Mouse (Mus musculus): ENCODE measurements around the gene Zw10. TPM values are rescaled to one million over a fixed set of nuclear protein-coding genes. Genes with fewer than 3 reads are reported as not detected.

The Zw10 gene
- total RNA-seq (2018; cell fraction: chromatin; rRNA removed): 10 to 100 TPM; 10.3 to 43.6 (median 32.8) TPM
- total RNA-seq (2018; cell fraction: cytosol; rRNA removed): 10 to 100 TPM in 10 of 26 experiments, 1 to 10 TPM in 16; 5.8 to 12.3 (median 9.5) TPM
- total RNA-seq (2018; cell fraction: nucleus; rRNA removed): 10 to 100 TPM; 10.5 to 48.3 (median 23.7) TPM
- 7.8 to 13.5 TPM (median 10.9 TPM) in 3 replicates for polyA plus RNA-seq (2018)

DNA sequence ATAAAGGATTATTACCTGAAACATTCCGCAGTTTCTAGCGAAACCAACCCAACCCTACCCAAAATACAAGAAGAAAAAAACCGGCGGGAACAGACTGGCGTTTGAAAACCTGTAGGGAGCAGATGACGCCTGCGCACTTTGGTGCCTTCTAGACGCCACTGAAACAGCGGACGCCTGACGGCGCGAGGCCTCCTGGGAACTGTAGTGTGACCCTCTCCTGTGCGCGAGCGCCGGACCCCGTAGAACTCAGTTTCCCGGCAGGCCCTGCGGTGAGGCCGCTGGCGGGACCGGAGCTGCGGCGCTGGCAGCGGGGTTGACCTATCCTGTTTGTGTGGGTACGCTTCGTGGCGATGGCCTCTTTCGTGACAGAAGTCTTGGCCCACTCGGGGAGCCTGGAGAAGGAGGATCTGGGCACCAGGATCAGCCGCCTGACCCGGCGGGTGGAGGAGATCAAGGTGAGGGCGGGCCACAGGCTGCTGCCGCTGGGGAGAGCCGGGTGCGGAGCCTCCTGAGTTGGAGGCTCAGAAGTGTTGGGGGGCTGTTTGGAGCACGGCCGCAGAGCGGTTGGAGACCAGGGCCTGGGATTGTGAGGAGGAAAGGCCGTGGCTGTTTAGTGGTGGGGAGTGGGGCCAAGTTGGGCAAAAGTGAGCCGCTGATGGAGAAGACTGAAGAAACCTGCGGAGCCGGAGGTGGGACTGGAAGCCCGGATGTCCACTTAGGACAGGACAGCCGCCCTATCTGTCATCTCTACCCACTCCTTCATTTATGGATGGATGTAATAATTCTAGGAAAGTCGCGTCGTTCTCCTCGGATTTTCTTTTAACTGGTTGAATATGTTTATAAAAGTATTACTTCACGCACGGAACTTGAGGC is at the start of gene Zw10:
Gene Zw10, plus strand, starts transcription at position 281 of the 873 bp plus-strand sequence.
- under 1% methylated on average over 52 of the region's 53 CpGs for WGBS (ENCODE audit: missing documents)
- peak within 1 kb of the TSS; percentile 85 for H3K4me3 ChIP-seq (ENCODE audit: inconsistent target)
- peak within 1 kb of the TSS; percentile 32 for H3K27ac ChIP-seq
- H3K36me3 ChIP-seq (ENCODE audit: inconsistent target): peaks cover under 1% of the 10 kb centered on the region; the same call in 1 of the 2 replicates
- H3K79me2 ChIP-seq (ENCODE audit: inconsistent target): peaks cover 21% of the 10 kb centered on the region

DNA sequence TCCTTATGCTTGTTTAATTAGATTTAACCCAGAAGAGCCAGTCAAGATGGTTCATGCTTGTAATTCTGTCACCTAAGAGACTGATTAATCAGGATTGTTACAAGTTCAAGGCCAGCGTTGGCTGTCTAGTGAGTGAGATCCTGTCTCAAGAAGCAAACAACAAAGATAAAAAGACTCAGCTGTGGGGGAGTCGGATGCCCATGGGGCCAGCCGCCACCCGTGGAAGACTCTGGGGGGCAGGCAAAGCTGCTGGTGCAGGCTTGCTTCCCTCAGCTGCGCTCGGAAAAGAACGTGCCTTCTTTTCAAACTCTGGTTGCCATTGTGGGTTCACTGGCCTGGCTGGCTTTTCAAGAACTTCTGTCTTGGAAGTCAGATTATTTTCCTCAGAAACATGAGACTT is 39.6 kb upstream of the Zw10 start:
- peaks cover 23% of the 10 kb centered on the region for H3K36me3 ChIP-seq (ENCODE audit: inconsistent target)
- WGBS (ENCODE audit: missing documents): 98% methylated on average over 7 of the region's 7 CpGs
- no peaks in the 10 kb centered on the region for H3K79me2 ChIP-seq (ENCODE audit: inconsistent target)
- no peak overlapping the region for H3K4me3 ChIP-seq (ENCODE audit: inconsistent target)
- H3K27ac ChIP-seq: no peak overlapping the region

DNA sequence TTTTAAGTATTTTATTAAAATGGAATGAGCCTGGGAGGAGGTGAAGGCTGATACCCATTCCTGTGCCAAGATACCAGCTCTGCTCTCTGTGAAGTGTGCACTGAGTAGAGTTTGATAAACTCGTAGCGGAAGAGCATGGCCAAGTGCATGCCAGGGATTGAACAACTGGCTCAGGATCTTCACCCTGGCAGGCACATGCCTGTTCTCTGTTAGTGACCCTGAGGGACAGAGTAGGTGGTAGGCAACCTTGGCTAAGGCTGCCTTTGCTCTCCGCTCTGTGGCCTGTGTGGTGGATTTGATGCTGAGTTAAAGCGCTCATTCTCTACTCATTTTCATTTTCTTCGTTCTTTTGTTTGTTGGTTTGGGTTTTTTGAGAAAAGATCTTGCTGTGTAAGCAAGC is 34.1 kb upstream of the Zw10 start:
- Histone ChIP-seq H3K79me2 (ENCODE audit: inconsistent target) (no peaks in the 10 kb centered on the region), H3K27ac (no peak overlapping the region), H3K4me3 (ENCODE audit: inconsistent target) (no peak overlapping the region), H3K36me3 (ENCODE audit: inconsistent target) (peaks cover 6% of the 10 kb centered on the region; the same call in 1 of the 2 replicates)
- 98% methylated on average over 5 of the region's 5 CpGs for whole genome bisulfite sequencing (ENCODE audit: missing documents)

DNA sequence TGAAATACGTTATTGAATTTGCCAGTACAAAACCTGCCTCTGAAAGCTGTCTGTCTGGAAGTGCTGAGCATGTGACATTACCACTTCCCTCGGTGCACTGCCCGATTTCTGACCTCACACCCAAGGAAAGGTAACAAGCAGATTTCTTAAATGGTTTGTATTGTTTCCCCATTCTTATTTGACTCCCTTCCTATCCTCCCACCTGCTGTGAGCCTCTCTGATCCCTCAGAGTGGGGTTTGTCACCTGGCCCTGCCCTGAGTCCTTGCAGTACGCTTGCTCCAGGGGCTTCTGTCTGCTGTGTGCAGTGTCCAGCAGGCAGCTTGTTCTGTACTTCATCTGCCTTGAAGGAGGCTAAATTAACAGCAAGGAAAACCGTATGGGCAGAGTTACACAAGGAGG is 31.5 kb upstream of the Zw10 start:
- 81% methylated on average over 5 of the region's 5 CpGs for WGBS (ENCODE audit: missing documents)
- Histone ChIP-seq H3K36me3 (ENCODE audit: inconsistent target) (peaks cover 28% of the 10 kb centered on the region; the same call in 1 of the 2 replicates), H3K79me2 (ENCODE audit: inconsistent target) (no peaks in the 10 kb centered on the region), H3K4me3 (ENCODE audit: inconsistent target) (no peak overlapping the region), H3K27ac (no peak overlapping the region)

DNA sequence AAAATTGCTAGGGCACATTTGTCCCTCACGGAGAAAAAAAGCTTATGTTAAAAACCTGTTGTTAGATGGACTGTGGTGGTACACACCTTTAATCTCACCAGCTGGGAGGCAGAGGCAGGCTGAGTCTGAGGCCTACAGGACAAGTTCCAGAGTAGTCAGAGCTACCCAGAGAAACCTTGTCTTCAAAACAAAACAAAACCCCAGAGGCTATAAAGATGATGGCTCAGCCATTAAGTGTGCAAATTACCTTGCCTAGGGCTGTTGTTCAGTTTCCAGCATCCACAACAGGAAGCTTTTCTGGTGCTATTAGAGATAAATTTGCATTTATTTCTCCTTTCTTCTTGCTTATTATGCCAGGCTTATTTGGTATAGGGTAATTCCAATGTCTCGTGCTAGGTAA is 30.9 kb upstream of the Zw10 start:
- WGBS (ENCODE audit: missing documents): 100% methylated on average over 1 of the region's 2 CpGs
- Histone ChIP-seq H3K4me3 (ENCODE audit: inconsistent target) (no peak overlapping the region), H3K27ac (no peak overlapping the region), H3K79me2 (ENCODE audit: inconsistent target) (no peaks in the 10 kb centered on the region), H3K36me3 (ENCODE audit: inconsistent target) (peaks cover 33% of the 10 kb centered on the region; the same call in 1 of the 2 replicates)

DNA sequence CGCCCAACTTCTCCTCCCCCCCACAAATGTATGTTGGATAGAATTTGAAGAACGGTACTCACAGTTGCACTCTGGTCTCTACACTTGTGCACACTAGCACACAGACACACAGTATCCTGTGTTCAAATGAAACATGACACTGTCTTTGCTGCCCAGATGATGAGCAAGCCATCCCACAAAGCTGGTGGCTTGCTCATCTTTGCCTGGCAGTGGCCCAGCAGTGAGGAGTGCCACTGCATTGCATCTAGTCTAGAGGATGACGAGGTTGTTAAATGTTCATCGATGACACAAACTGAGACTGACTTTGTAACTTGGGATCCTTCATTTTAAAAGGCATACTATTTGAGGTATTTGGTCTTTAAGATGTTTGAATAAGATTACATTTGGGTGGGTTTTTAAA is 20.6 kb upstream of the Zw10 start:
- peaks cover 38% of the 10 kb centered on the region; the same call in 1 of the 2 replicates for H3K36me3 ChIP-seq (ENCODE audit: inconsistent target)
- H3K4me3 ChIP-seq (ENCODE audit: inconsistent target): no peak overlapping the region
- H3K27ac ChIP-seq: no peak overlapping the region
- H3K79me2 ChIP-seq (ENCODE audit: inconsistent target): no peaks in the 10 kb centered on the region
- 97% methylated on average over 4 of the region's 4 CpGs for WGBS (ENCODE audit: missing documents)

DNA sequence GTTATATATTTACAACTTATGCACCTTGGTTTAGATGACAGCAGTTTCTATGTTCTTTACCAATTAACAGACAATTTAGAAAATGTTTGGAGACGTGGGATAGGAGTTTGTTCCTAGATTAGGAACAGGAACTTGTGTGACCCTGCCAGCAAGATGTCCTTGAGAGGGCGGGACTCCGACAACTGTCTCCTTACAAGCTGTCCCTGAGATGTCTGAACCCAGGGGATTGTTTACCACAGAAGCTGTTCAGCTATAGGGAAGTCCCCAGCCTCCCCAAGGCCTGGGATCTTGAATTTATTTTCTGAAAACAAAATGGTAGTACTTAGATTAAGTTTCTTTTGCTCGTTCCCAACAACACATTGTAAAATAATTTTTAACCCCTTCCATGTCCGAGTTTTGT is 4.5 kb upstream of the Zw10 start:
- WGBS (ENCODE audit: missing documents): 75% methylated on average over 5 of the region's 5 CpGs
- Histone ChIP-seq H3K4me3 (ENCODE audit: inconsistent target) (no peak overlapping the region), H3K79me2 (ENCODE audit: inconsistent target) (peaks cover 3% of the 10 kb centered on the region), H3K36me3 (ENCODE audit: inconsistent target) (no peaks in the 10 kb centered on the region), H3K27ac (no peak overlapping the region)

DNA sequence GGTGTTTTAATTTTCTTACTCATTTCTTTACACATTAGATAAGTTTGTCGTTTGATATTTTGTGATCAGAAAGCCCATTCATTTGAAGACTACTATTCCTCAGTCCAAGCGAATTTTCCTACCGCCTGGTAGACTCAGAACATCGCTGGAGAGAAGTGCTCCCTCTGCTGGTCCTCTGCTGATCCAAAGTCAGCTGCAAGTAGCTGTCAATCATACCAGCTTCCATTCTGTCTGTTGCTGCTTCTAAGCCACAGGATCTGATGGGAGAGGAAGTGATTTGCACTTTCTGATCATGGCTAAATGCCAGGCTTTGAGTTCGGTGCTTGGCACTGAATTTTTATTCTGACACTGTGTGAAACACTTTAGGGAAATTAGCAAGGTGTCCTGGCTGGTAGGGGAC is 4.1 kb upstream of the Zw10 start:
- H3K4me3 ChIP-seq (ENCODE audit: inconsistent target): no peak overlapping the region
- H3K27ac ChIP-seq: no peak overlapping the region
- H3K36me3 ChIP-seq (ENCODE audit: inconsistent target): no peaks in the 10 kb centered on the region
- peaks cover 8% of the 10 kb centered on the region for H3K79me2 ChIP-seq (ENCODE audit: inconsistent target)
- WGBS (ENCODE audit: missing documents): 5% methylated on average over 5 of the region's 5 CpGs

DNA sequence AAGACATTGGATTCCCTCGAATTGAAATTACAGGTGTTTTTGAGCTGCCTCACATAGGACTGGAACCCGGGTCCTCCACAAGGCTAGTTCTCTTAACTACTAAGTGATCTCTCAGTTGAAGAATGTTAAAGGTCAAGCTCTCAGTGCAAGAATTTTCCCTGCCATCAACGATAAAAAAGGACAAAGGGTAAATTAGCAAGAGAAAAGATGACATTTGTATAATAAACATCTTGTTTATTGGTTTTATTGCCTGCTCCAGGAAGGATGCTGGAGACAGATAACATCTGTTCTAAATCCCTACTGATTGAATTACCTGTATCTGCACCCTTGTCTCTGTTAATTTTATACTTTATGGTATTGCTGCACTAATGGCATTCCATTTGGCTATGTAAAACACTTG is 1.4 kb upstream of the Zw10 start:
- Histone ChIP-seq H3K4me3 (ENCODE audit: inconsistent target) (no peak overlapping the region), H3K36me3 (ENCODE audit: inconsistent target) (no peaks in the 10 kb centered on the region), H3K79me2 (ENCODE audit: inconsistent target) (peaks cover 21% of the 10 kb centered on the region), H3K27ac (no peak overlapping the region)
- WGBS (ENCODE audit: missing documents): 94% methylated on average over 3 of the region's 3 CpGs

DNA sequence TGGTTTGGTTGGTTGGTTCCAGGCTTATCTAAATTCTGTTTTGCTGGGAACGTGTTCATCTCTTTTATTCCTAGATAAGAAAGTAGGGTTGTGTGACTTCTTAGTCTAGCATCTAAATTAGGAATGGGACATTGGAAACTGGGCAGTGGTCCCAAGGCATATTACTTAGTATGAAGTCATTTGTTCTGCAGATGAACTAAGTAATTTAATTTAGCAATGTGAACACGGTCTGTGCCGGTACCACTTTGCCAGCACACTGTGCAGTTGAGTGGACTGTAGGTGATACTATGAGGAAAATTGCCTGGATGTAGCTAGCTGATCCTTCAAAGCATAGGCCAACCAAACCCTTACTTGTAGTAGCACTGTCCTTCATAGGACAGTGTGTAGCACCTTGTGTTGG is 21.4 kb downstream of the Zw10 start:
- WGBS (ENCODE audit: missing documents): 97% methylated on average over 3 of the region's 3 CpGs

DNA sequence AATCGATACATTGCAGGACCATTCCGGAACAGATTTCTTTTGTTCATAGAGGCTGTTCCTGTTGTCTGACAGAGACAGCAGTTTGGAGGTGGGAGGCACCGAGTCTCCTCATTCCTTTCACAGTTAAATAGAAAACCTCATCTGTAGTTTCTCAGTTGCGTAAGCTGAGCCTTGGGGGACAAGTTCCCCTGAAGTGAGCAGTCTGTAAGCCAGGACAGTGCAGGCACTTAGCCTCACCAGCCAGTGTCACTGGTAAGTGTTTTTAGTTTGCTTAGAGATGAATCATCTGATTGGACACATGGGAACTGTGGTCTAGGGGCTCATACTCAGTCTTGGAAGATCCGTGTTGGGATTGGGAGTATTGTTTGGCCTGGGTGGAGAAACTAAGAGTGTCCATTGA is 25.7 kb downstream of the Zw10 start, which contains the start of gene Tmprss5:
Gene Tmprss5, plus strand, starts transcription at position 154 of the 400 bp plus-strand sequence.
- H3K36me3 ChIP-seq (ENCODE audit: inconsistent target): peaks cover 30% of the 10 kb centered on the region; the same call in 1 of the 2 replicates

More for the DNA sequence above, 21.4 kb downstream of the Zw10 start:
- no peak overlapping the region for H3K27ac ChIP-seq
- H3K79me2 ChIP-seq (ENCODE audit: inconsistent target): no peaks in the 10 kb centered on the region
- no peak overlapping the region for H3K4me3 ChIP-seq (ENCODE audit: inconsistent target)
- peaks cover 60% of the 10 kb centered on the region; the same call in 1 of the 2 replicates for H3K36me3 ChIP-seq (ENCODE audit: inconsistent target)

DNA sequence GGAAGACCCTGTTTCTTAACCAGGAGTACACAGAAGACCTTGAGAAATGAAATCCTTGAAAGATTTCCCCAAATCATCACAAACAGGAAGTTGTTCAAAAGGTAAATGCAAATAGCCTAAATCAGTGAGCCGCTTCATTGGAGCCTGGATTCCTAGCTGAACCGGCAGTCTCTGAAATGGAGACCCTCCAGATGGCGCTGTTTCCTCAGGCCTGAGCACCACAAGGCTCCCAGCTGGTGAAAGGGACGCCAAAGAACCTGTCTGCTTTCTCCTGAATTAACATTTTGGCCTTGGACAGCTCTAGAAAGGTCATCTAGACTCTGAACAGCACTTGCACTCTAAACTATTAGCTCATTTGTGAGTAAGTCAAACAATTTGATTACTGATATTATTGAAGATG is 26.1 kb downstream of the Zw10 start:
- no peaks in the 10 kb centered on the region for H3K79me2 ChIP-seq (ENCODE audit: inconsistent target)
- H3K4me3 ChIP-seq (ENCODE audit: inconsistent target): no peak overlapping the region
- H3K36me3 ChIP-seq (ENCODE audit: inconsistent target): peaks cover 30% of the 10 kb centered on the region; the same call in 1 of the 2 replicates
- H3K27ac ChIP-seq: no peak overlapping the region
- WGBS (ENCODE audit: missing documents): 37% methylated on average over 4 of the region's 4 CpGs

More for the DNA sequence above, 25.7 kb downstream of the Zw10 start, which contains the start of gene Tmprss5:
- Histone ChIP-seq H3K79me2 (ENCODE audit: inconsistent target) (no peaks in the 10 kb centered on the region), H3K4me3 (ENCODE audit: inconsistent target) (no peak within 1 kb of the TSS), H3K27ac (no peak within 1 kb of the TSS)
- WGBS (ENCODE audit: missing documents): 78% methylated on average over 5 of the region's 5 CpGs

DNA sequence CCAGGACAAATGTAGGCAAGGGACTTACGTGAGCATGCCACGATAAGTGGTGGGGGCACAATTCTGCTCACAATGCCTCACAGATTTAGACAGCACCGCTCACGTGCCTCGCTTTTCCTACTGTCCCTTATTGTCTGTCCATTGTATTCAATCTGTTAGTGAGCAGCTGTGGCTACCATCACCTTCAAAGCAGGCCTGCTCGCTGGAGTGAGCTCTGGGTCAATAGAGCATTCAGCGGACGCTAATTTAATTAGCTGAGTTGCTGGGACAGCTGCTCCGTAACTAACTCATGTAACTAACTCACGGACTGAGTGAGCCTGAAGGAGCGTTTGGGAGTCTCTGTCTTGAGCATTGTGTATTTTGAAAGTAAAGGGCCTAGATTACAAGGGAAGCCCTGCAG is 31.9 kb downstream of the Zw10 start:
- no peaks in the 10 kb centered on the region for H3K79me2 ChIP-seq (ENCODE audit: inconsistent target)
- H3K36me3 ChIP-seq (ENCODE audit: inconsistent target): no peaks in the 10 kb centered on the region
- WGBS (ENCODE audit: missing documents): 89% methylated on average over 11 of the region's 11 CpGs
- H3K4me3 ChIP-seq (ENCODE audit: inconsistent target): no peak overlapping the region
- no peak overlapping the region for H3K27ac ChIP-seq

DNA sequence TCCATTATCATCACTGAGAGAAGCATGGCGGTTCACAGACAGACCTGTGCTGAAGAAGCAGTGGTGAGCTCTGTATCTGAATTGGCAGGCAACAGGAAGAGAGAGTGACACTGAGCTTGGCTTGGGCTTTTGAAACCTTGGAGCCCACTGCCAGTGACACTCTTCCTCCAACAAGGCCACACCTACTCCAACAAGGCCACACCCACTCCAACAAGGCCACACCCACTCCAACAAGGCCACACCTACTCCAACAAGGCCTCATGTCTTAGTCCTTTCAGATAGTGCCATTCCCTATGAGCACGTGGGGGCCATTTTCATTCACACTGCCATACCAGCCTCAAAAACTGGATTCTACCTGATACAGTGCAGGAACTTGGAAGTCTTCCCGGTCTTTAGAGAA is 43.5 kb downstream of the Zw10 start:
- Histone ChIP-seq H3K4me3 (ENCODE audit: inconsistent target) (no peak overlapping the region), H3K79me2 (ENCODE audit: inconsistent target) (no peaks in the 10 kb centered on the region), H3K27ac (no peak overlapping the region), H3K36me3 (ENCODE audit: inconsistent target) (no peaks in the 10 kb centered on the region)
- 90% methylated on average over 3 of the region's 3 CpGs for WGBS (ENCODE audit: missing documents)

DNA sequence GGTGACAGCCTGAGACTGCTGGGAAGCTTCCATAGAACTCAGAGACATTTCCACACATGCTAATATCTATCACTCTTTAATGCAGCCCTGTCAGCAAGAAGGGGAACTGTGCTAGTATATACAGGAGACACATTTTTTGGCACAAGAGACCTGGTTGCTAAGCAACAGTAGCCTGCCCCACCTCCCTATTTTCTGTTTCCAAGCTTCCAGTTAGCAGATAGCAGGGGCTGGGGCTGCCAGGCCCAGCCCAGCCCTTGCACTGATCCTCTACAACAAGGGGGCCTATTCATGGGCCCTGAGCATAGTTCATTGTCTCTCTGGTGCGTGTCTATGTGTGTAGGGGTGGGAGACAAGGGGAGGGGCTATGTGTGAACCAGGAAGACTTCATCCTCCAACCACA is 46.9 kb downstream of the Zw10 start:
- no peak overlapping the region for H3K27ac ChIP-seq
- H3K36me3 ChIP-seq (ENCODE audit: inconsistent target): no peaks in the 10 kb centered on the region
- H3K79me2 ChIP-seq (ENCODE audit: inconsistent target): no peaks in the 10 kb centered on the region
- WGBS (ENCODE audit: missing documents): 78% methylated on average over 1 of the region's 1 CpGs
- H3K4me3 ChIP-seq (ENCODE audit: inconsistent target): no peak overlapping the region
